Mouse (Mus musculus): ENCODE measurements at regions not wholly inside any gene's neighbourhood (a gene's known extent, or its start where the extent isn't known, plus 50 kb on each side); places are given as distances from the start of the nearest gene placed in this dataset.

- no peak for DNase-seq (ENCODE audit: low read depth, low spot score)
Measured at GRCm38 (mm10) chr6:100100565-100101133, 186.6 kb downstream of the Rybp start.

GRCm38 (mm10) chr6:100096393-100097125 lies 190.7 kb downstream of the Rybp start:
- DNase-seq (ENCODE audit: low read depth, low spot score): no peak

- no peak for DNase-seq (ENCODE audit: low read depth, low spot score)
Measured at GRCm38 (mm10) chr6:100094653-100095217, 192.6 kb downstream of the Rybp start.

- no peak for DNase-seq (ENCODE audit: low read depth, low spot score)
Measured at GRCm38 (mm10) chr6:100092870-100093269, 194.4 kb downstream of the Rybp start.

- no peak for DNase-seq (ENCODE audit: low read depth, low spot score)
Measured at GRCm38 (mm10) chr6:100091815-100092214, 195.5 kb downstream of the Rybp start.

- no peak for DNase-seq (ENCODE audit: low read depth, low spot score)
Measured at GRCm38 (mm10) chr6:100088576-100088975, 198.7 kb downstream of the Rybp start.

GRCm38 (mm10) chr6:100086807-100087206 lies 200.5 kb downstream of the Rybp start:
- no peak for DNase-seq (ENCODE audit: low read depth, low spot score)

GRCm38 (mm10) chr6:100085981-100086380 lies 201.3 kb downstream of the Rybp start:
- DNase-seq (ENCODE audit: low read depth, low spot score): no peak

GRCm38 (mm10) chr6:100083868-100084477 lies 203.3 kb downstream of the Rybp start:
- no peak for DNase-seq (ENCODE audit: low read depth, low spot score)

GRCm38 (mm10) chr6:100083127-100083526 lies 204.2 kb downstream of the Rybp start:
- no peak for DNase-seq (ENCODE audit: low read depth, low spot score)

GRCm38 (mm10) chr6:100074672-100075335 lies 212.5 kb downstream of the Rybp start:
- DNase-seq (ENCODE audit: low read depth, low spot score): no peak

GRCm38 (mm10) chr6:100072261-100072968 lies 214.9 kb downstream of the Rybp start:
- DNase-seq (ENCODE audit: low read depth, low spot score): no peak

- no peak for DNase-seq (ENCODE audit: low read depth, low spot score)
Measured at GRCm38 (mm10) chr6:100069151-100069550, 218.1 kb downstream of the Rybp start.

- no peak for DNase-seq (ENCODE audit: low read depth, low spot score)
Measured at GRCm38 (mm10) chr6:100067273-100067672, 220.0 kb downstream of the Rybp start.

- no peak for DNase-seq (ENCODE audit: low read depth, low spot score)
Measured at GRCm38 (mm10) chr6:100065586-100065985, 221.7 kb downstream of the Rybp start.

- DNase-seq (ENCODE audit: low read depth, low spot score): no peak
Measured at GRCm38 (mm10) chr6:100062961-100063360, 224.3 kb downstream of the Rybp start.

GRCm38 (mm10) chr6:100059803-100060202 lies 227.5 kb downstream of the Rybp start:
- no peak for DNase-seq (ENCODE audit: low read depth, low spot score)

- DNase-seq (ENCODE audit: low read depth, low spot score): no peak
Measured at GRCm38 (mm10) chr6:100055980-100056379, 231.3 kb downstream of the Rybp start.

GRCm38 (mm10) chr6:100052955-100053795 lies 234.1 kb downstream of the Rybp start:
- no peak for DNase-seq (ENCODE audit: low read depth, low spot score)

GRCm38 (mm10) chr6:100052406-100052805 lies 234.9 kb downstream of the Rybp start:
- DNase-seq (ENCODE audit: low read depth, low spot score): no peak

- DNase-seq (ENCODE audit: low read depth, low spot score): no peak
Measured at GRCm38 (mm10) chr6:100049036-100049435, 238.2 kb downstream of the Rybp start.

Measured in retina, adult 2 months (tissue).